Mouse (Mus musculus): ENCODE measurements at regions not wholly inside any gene's neighbourhood (a gene's known extent, or its start where the extent isn't known, plus 50 kb on each side); places are given as distances from the start of the nearest gene placed in this dataset.

GRCm38 (mm10) chr3:21343095-21343494 lies 733.4 kb upstream of the Tbl1xr1 start:
- TF ChIP-seq CTCF (IDR thresholded peaks at IDR 0.05) (no peak), POLR2A (IDR thresholded peaks at IDR 0.05; ENCODE audit: insufficient read depth, low read depth, low read length) (no peak)
